Mouse (Mus musculus): ENCODE measurements at regions not wholly inside any gene's neighbourhood (a gene's known extent, or its start where the extent isn't known, plus 50 kb on each side); places are given as distances from the start of the nearest gene placed in this dataset.

GRCm38 (mm10) chr7:67854080-67855022, 94.8 kb upstream of the Synm start:
- ATAC-seq (ENCODE audit: low FRiP score, low TSS enrichment), result 0 out of 2 replicates have a peak, but pooled peaks have one; percentile 40
- DNase-seq (ENCODE audit: low spot score), result no peak
- H3K4me2 ChIP-seq (replicated peaks; ENCODE audit: low read depth), result no peak overlapping the region
- no peaks in the 10 kb centered on the region for H3K4me1 ChIP-seq (replicated peaks; ENCODE audit: control insufficient read depth, insufficient read depth)
- H3K4me3 ChIP-seq (ENCODE audit: low read depth, low read length), result no peak overlapping the region
- H3K27ac ChIP-seq (replicated peaks), result no peak overlapping the region
- TF ChIP-seq EP300 (optimal IDR thresholded peaks at IDR 0.05), result no peak
- no peak for TF ChIP-seq CTCF (IDR thresholded peaks at IDR 0.05; ENCODE audit: low read depth)
- no peak overlapping the region for H3K9ac ChIP-seq (ENCODE audit: low read length)
- no peaks in the 10 kb centered on the region for H3K36me3 ChIP-seq (ENCODE audit: control insufficient read depth, insufficient read depth, low read length)
- no peaks in the 10 kb centered on the region for H3K27me3 ChIP-seq (ENCODE audit: control insufficient read depth, insufficient read depth, low read length)
- 0 out of 2 replicates have a peak, but pooled peaks cover 2% of the 10 kb centered on the region for H3K9me3 ChIP-seq (ENCODE audit: control insufficient read depth, low read length)
- WGBS, result 51% methylated on average over 14 of the region's 14 CpGs

GRCm38 (mm10) chr7:67852859-67853258, 93.3 kb upstream of the Synm start:
- Histone ChIP-seq H3K36me3 (ENCODE audit: control insufficient read depth, insufficient read depth, low read length) (no peaks in the 10 kb centered on the region), H3K4me1 (replicated peaks; ENCODE audit: control insufficient read depth, insufficient read depth) (no peaks in the 10 kb centered on the region), H3K9ac (ENCODE audit: low read length) (no peak overlapping the region), H3K4me3 (ENCODE audit: low read depth, low read length) (no peak overlapping the region), H3K9me3 (ENCODE audit: control insufficient read depth, low read length) (0 out of 2 replicates have a peak, but pooled peaks cover 2% of the 10 kb centered on the region), H3K27me3 (ENCODE audit: control insufficient read depth, insufficient read depth, low read length) (no peaks in the 10 kb centered on the region), H3K4me2 (replicated peaks; ENCODE audit: low read depth) (no peak overlapping the region), H3K27ac (replicated peaks) (no peak overlapping the region)
- TF ChIP-seq EP300 (optimal IDR thresholded peaks at IDR 0.05) (no peak), CTCF (IDR thresholded peaks at IDR 0.05; ENCODE audit: low read depth) (no peak)
- DNase-seq (ENCODE audit: low spot score) (no peak), ATAC-seq (ENCODE audit: low FRiP score, low TSS enrichment) (no peak)
- WGBS, result 93% methylated on average over 3 of the region's 3 CpGs

DNA sequence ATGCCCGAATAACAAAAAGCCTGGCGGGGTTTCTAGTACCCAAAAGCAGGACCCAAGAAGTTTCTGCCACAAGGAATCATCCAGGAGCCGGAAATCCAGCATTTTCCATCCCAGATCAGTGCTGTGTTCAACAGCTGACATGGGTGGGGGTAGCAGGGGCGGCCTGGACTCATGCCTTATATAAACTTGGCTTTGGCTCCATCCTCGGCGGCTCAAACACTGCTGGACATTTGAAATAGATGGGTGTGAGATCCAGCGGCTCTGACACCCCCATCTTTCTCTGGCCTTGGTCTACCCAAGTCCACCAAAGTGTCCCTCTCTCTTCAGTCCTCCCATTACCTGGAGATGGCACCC, 89.9 kb upstream of the Synm start:
- no peaks in the 10 kb centered on the region for H3K27me3 ChIP-seq (ENCODE audit: control insufficient read depth, insufficient read depth, low read length)
- 18% methylated on average over 7 of the region's 7 CpGs for WGBS
- 0 out of 2 replicates have a peak, but pooled peaks cover 2% of the 10 kb centered on the region for H3K9me3 ChIP-seq (ENCODE audit: control insufficient read depth, low read length)
- ATAC-seq (ENCODE audit: low FRiP score, low TSS enrichment) (peak; percentile 60; the same call in 1 of the 2 replicates), DNase-seq (ENCODE audit: low spot score) (no peak)
- H3K4me2 ChIP-seq (replicated peaks; ENCODE audit: low read depth), result peak overlapping the region; percentile 60
- no peaks in the 10 kb centered on the region for H3K36me3 ChIP-seq (ENCODE audit: control insufficient read depth, insufficient read depth, low read length)
- H3K4me1 ChIP-seq (replicated peaks; ENCODE audit: control insufficient read depth, insufficient read depth), result no peaks in the 10 kb centered on the region
- H3K4me3 ChIP-seq (ENCODE audit: low read depth, low read length), result peak overlapping the region; percentile 34
- TF ChIP-seq EP300 (optimal IDR thresholded peaks at IDR 0.05) (no peak), CTCF (IDR thresholded peaks at IDR 0.05; ENCODE audit: low read depth) (no peak)
- peak overlapping the region; percentile 53 for H3K27ac ChIP-seq (replicated peaks)
- peak overlapping the region; percentile 45 for H3K9ac ChIP-seq (ENCODE audit: low read length)

DNA sequence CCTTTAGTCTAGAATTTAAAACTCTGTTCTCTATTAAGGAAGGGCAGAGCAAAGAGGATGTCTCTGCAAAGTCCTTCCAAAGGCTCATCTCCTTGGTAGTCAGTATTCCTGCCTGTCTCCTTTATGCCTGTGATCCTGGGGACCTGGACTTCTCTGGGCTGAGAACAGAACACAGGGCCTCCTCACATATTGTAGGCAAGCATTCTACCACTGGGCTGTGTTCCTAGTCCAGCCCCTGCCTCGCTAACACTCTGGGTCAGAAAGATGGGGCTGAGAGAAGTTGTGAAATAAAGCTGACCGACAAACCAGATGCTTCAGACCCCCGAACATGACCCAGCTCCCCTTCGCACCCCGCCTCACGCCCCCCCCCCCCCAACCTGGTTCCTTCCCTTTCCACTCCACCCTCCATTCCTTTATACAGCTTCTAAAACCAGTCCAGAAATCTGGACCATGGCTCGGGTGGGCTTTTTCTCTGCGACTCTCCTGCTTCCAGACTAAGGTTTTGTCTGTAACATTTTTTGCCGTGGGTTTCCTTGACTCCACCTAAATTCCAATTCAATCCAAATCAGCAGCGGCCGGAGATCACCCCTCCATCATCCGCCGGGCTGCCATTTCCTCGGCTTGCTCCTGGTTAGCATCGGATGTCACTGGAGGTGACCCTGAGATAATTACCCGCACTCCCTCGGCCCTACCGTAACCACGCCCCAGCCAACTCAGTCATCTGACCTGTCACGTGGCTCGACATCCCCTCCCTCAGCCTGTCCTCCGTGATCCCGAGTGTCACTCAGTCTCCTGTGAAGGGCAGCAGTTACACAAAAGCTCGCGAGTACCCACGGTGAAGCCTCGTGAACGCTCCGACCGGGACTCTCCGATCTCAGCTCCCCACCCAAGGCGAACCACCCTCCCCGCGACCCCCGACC, 89.3 kb upstream of the Synm start:
- DNase-seq (ENCODE audit: low spot score) (peak; percentile 42), ATAC-seq (ENCODE audit: low FRiP score, low TSS enrichment) (peak; percentile 86)
- Histone ChIP-seq H3K4me3 (ENCODE audit: low read depth, low read length) (peak overlapping the region; percentile 34), H3K9me3 (ENCODE audit: control insufficient read depth, low read length) (0 out of 2 replicates have a peak, but pooled peaks cover 2% of the 10 kb centered on the region), H3K27me3 (ENCODE audit: control insufficient read depth, insufficient read depth, low read length) (no peaks in the 10 kb centered on the region), H3K27ac (replicated peaks) (peak overlapping the region; percentile 53), H3K9ac (ENCODE audit: low read length) (peak overlapping the region; percentile 45), H3K36me3 (ENCODE audit: control insufficient read depth, insufficient read depth, low read length) (no peaks in the 10 kb centered on the region), H3K4me2 (replicated peaks; ENCODE audit: low read depth) (peak overlapping the region; percentile 60), H3K4me1 (replicated peaks; ENCODE audit: control insufficient read depth, insufficient read depth) (no peaks in the 10 kb centered on the region)
- 5% methylated on average over 35 of the region's 35 CpGs for WGBS
- TF ChIP-seq CTCF (IDR thresholded peaks at IDR 0.05; ENCODE audit: low read depth), result no peak
- TF ChIP-seq EP300 (optimal IDR thresholded peaks at IDR 0.05), result no peak

GRCm38 (mm10) chr7:67846796-67847195, 87.3 kb upstream of the Synm start:
- H3K36me3 ChIP-seq (ENCODE audit: control insufficient read depth, insufficient read depth, low read length), result no peaks in the 10 kb centered on the region
- no peaks in the 10 kb centered on the region for H3K4me1 ChIP-seq (replicated peaks; ENCODE audit: control insufficient read depth, insufficient read depth)
- H3K9me3 ChIP-seq (ENCODE audit: control insufficient read depth, low read length), result 0 out of 2 replicates have a peak, but pooled peaks cover 2% of the 10 kb centered on the region
- no peak overlapping the region for H3K4me3 ChIP-seq (ENCODE audit: low read depth, low read length)
- TF ChIP-seq CTCF (IDR thresholded peaks at IDR 0.05; ENCODE audit: low read depth), result no peak
- no peak for TF ChIP-seq EP300 (optimal IDR thresholded peaks at IDR 0.05)
- no peak overlapping the region for H3K27ac ChIP-seq (replicated peaks)
- DNase-seq (ENCODE audit: low spot score) (peak; percentile 75), ATAC-seq (ENCODE audit: low FRiP score, low TSS enrichment) (peak; percentile 77)
- H3K27me3 ChIP-seq (ENCODE audit: control insufficient read depth, insufficient read depth, low read length), result no peaks in the 10 kb centered on the region
- H3K4me2 ChIP-seq (replicated peaks; ENCODE audit: low read depth), result 0 out of 2 replicates have a peak overlapping the region, but pooled peaks have one; percentile 12
- no peak overlapping the region for H3K9ac ChIP-seq (ENCODE audit: low read length)
- 21% methylated on average over 8 of the region's 8 CpGs for WGBS
